Mouse (Mus musculus): ENCODE results near the gene Gm20425. TPM values are rescaled to one million over a fixed set of nuclear protein-coding genes. Genes with fewer than 3 reads are reported as not detected.

Gm20425 gene
- polyA plus RNA-seq, 1 experiment = 1.3 TPM

DNA sequence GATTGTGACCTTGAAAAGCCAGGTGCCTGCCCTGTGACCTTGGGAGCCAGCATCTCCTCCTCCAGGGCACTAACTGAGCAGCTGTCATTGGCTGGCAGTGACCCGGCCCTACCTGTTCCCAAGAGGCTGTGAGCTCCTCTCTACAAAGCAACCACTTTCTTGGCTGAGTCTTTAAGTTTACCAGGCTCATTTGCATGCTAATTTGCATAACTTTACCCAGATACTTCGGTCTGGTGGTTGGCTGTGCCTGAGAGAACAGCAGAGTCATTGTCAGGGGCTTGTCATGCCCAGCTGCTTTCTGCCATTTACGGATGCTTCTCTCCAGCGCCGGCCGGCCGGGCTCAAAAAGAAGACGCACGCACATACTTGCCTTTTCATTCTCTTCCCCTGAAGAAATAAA lies 83.4 kb downstream of the Gm20425 start:
- no peak overlapping the region for H3K9ac ChIP-seq (ENCODE audit: low read depth, poor library complexity, severe bottlenecking)
- H3K27me3 ChIP-seq (ENCODE audit: control insufficient read depth, insufficient read depth, low read length, poor library complexity, severe bottlenecking) = no peaks in the 10 kb centered on the region
- no peaks in the 10 kb centered on the region for H3K36me3 ChIP-seq (ENCODE audit: control insufficient read depth, insufficient read depth, low read length, poor library complexity, severe bottlenecking)
- H3K9me3 ChIP-seq (replicated peaks; ENCODE audit: control insufficient read depth, insufficient read depth, low read length, poor library complexity, severe bottlenecking) = no peaks in the 10 kb centered on the region
- H3K4me3 ChIP-seq (ENCODE audit: low read depth, low read length) = no peak overlapping the region
- TF ChIP-seq POLR2A (IDR thresholded peaks at IDR 0.05; ENCODE audit: insufficient read depth, low read length) (no peak), EP300 (IDR thresholded peaks at IDR 0.05; ENCODE audit: insufficient read depth, low read depth, low read length) (peak; percentile 78; the same call in 1 of the 2 replicates), CTCF (IDR thresholded peaks at IDR 0.05; ENCODE audit: low read depth, low read length) (no peak)
- H3K4me1 ChIP-seq (ENCODE audit: control insufficient read depth, insufficient read depth, low read length) = peaks cover 13% of the 10 kb centered on the region
- H3K27ac ChIP-seq (ENCODE audit: insufficient read depth, low read length) = no peak overlapping the region

DNA sequence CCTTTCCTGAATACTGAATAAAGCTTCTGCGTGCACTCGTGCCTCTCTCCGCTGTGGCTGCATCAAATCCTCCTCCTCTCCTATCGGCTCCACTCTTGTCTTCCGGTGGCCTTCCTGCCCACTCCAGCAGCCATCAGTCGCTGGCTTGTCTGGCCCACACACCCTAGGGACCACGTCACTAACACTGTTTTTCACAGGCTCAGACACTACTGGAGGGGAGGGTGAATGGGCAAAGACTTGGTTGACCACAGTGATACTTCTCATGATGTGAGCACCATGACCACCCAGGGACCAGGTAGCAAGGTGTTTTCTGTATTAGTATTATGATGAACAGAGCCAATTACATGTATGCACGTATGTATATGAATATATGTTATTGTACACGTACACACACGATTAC lies 83.8 kb downstream of the Gm20425 start:
- H3K27me3 ChIP-seq (ENCODE audit: control insufficient read depth, insufficient read depth, low read length, poor library complexity, severe bottlenecking) = no peaks in the 10 kb centered on the region
- H3K4me1 ChIP-seq (ENCODE audit: control insufficient read depth, insufficient read depth, low read length) = peaks cover 13% of the 10 kb centered on the region
- H3K9ac ChIP-seq (ENCODE audit: low read depth, poor library complexity, severe bottlenecking) = no peak overlapping the region
- H3K9me3 ChIP-seq (replicated peaks; ENCODE audit: control insufficient read depth, insufficient read depth, low read length, poor library complexity, severe bottlenecking) = no peaks in the 10 kb centered on the region
- H3K36me3 ChIP-seq (ENCODE audit: control insufficient read depth, insufficient read depth, low read length, poor library complexity, severe bottlenecking) = no peaks in the 10 kb centered on the region
- no peak overlapping the region for H3K27ac ChIP-seq (ENCODE audit: insufficient read depth, low read length)
- H3K4me3 ChIP-seq (ENCODE audit: low read depth, low read length) = no peak overlapping the region
- TF ChIP-seq CTCF (IDR thresholded peaks at IDR 0.05; ENCODE audit: low read depth, low read length) (no peak), EP300 (IDR thresholded peaks at IDR 0.05; ENCODE audit: insufficient read depth, low read depth, low read length) (no peak), POLR2A (IDR thresholded peaks at IDR 0.05; ENCODE audit: insufficient read depth, low read length) (no peak)

DNA sequence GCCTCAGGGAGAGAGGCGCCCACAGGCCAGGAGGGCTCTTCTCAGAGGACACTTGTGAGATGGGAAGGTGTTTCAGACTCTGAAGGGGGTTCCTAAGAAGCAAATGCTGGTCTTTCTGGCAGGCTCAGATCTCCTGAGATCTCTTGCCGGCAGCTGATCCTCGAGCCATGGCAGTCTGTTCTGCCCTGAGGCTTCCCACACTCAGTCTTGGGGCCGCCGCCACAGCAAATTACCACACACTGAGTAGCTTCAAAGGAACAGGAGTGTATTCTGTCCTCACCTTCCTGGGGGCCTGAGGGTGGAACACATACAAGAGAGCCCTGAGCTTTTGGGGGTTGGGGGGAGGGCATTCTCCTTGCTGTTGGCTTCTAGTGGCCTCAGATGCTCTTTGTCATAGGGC lies 84.8 kb downstream of the Gm20425 start:
- H3K4me3 ChIP-seq (ENCODE audit: low read depth, low read length) = no peak overlapping the region
- TF ChIP-seq EP300 (IDR thresholded peaks at IDR 0.05; ENCODE audit: insufficient read depth, low read depth, low read length) (no peak), POLR2A (IDR thresholded peaks at IDR 0.05; ENCODE audit: insufficient read depth, low read length) (no peak), CTCF (IDR thresholded peaks at IDR 0.05; ENCODE audit: low read depth, low read length) (no peak)
- no peaks in the 10 kb centered on the region for H3K36me3 ChIP-seq (ENCODE audit: control insufficient read depth, insufficient read depth, low read length, poor library complexity, severe bottlenecking)
- H3K9ac ChIP-seq (ENCODE audit: low read depth, poor library complexity, severe bottlenecking) = no peak overlapping the region
- H3K4me1 ChIP-seq (ENCODE audit: control insufficient read depth, insufficient read depth, low read length) = peaks cover 13% of the 10 kb centered on the region
- H3K9me3 ChIP-seq (replicated peaks; ENCODE audit: control insufficient read depth, insufficient read depth, low read length, poor library complexity, severe bottlenecking) = no peaks in the 10 kb centered on the region
- H3K27me3 ChIP-seq (ENCODE audit: control insufficient read depth, insufficient read depth, low read length, poor library complexity, severe bottlenecking) = no peaks in the 10 kb centered on the region
- H3K27ac ChIP-seq (ENCODE audit: insufficient read depth, low read length) = no peak overlapping the region

DNA sequence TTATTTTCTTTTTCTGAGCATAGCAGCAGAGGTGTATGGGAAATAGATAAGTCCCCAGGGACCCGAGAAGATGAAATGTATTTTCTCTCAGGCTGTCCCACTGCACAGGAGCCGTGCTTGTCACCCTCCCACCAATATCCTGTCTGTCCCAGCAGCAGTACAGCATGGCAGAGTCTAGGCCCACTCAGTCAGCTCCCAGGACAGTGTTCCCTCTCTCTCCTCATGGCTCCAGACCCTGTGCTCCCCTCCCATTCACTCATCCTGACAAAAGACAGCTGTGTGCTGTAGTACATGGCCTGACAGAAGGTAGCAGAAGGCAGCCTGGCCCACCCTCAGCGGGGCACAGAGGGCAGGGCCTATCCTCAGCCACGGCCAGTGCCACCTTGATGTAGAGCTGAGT lies 86.2 kb downstream of the Gm20425 start:
- Histone ChIP-seq H3K9ac (ENCODE audit: low read depth, poor library complexity, severe bottlenecking) (no peak overlapping the region), H3K4me3 (ENCODE audit: low read depth, low read length) (no peak overlapping the region), H3K27ac (ENCODE audit: insufficient read depth, low read length) (no peak overlapping the region), H3K9me3 (replicated peaks; ENCODE audit: control insufficient read depth, insufficient read depth, low read length, poor library complexity, severe bottlenecking) (no peaks in the 10 kb centered on the region), H3K27me3 (ENCODE audit: control insufficient read depth, insufficient read depth, low read length, poor library complexity, severe bottlenecking) (no peaks in the 10 kb centered on the region), H3K36me3 (ENCODE audit: control insufficient read depth, insufficient read depth, low read length, poor library complexity, severe bottlenecking) (no peaks in the 10 kb centered on the region), H3K4me1 (ENCODE audit: control insufficient read depth, insufficient read depth, low read length) (peaks cover 17% of the 10 kb centered on the region)
- no peak for TF ChIP-seq EP300 (IDR thresholded peaks at IDR 0.05; ENCODE audit: insufficient read depth, low read depth, low read length)
- no peak for TF ChIP-seq POLR2A (IDR thresholded peaks at IDR 0.05; ENCODE audit: insufficient read depth, low read length)
- no peak for TF ChIP-seq CTCF (IDR thresholded peaks at IDR 0.05; ENCODE audit: low read depth, low read length)

DNA sequence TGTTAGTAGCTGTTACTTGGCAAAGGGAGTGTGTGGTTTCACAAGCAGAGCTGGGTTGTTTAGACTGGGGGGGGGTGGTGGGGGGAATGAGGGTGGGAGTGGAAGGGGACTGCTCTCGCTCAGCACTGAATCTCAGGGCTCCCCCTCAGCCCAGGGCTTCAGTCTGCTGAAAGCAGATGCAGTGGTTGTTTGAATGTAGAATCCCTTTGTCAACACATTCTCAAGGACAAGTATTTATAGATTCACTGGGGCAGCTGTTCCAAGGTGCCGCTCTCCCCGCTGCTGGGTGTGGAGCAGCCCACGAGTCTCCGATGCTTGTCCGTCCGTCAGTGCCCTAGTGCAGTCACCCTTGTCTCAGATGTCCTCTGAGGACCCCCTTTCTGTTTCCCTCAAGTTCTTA lies 88.8 kb downstream of the Gm20425 start:
- Histone ChIP-seq H3K4me1 (ENCODE audit: control insufficient read depth, insufficient read depth, low read length) (peaks cover 19% of the 10 kb centered on the region), H3K36me3 (ENCODE audit: control insufficient read depth, insufficient read depth, low read length, poor library complexity, severe bottlenecking) (no peaks in the 10 kb centered on the region), H3K27me3 (ENCODE audit: control insufficient read depth, insufficient read depth, low read length, poor library complexity, severe bottlenecking) (no peaks in the 10 kb centered on the region), H3K4me3 (ENCODE audit: low read depth, low read length) (no peak overlapping the region), H3K9ac (ENCODE audit: low read depth, poor library complexity, severe bottlenecking) (no peak overlapping the region), H3K27ac (ENCODE audit: insufficient read depth, low read length) (no peak overlapping the region), H3K9me3 (replicated peaks; ENCODE audit: control insufficient read depth, insufficient read depth, low read length, poor library complexity, severe bottlenecking) (no peaks in the 10 kb centered on the region)
- TF ChIP-seq EP300 (IDR thresholded peaks at IDR 0.05; ENCODE audit: insufficient read depth, low read depth, low read length) = peak; percentile 30; the same call in 1 of the 2 replicates
- TF ChIP-seq CTCF (IDR thresholded peaks at IDR 0.05; ENCODE audit: low read depth, low read length) = no peak
- TF ChIP-seq POLR2A (IDR thresholded peaks at IDR 0.05; ENCODE audit: insufficient read depth, low read length) = no peak

DNA sequence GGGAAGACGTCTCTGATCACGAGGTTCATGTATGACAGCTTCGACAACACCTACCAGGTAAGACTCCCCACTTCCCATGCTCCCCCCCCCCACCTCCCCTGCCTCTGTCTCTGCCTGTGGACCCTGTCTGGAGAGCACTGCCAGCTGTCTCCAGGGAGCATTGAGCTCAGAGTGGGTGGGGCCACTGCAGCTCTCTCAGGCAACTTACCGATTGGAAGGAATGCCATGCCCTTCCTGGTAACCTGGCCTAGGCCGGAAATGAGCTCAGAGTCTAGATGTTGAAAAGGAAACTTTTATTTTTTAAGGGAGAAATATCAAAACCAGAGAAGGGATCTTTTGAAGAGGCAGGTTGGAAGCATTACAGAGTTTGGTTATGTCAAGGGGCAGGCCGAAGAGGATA lies 89.7 kb downstream of the Gm20425 start:
- Histone ChIP-seq H3K36me3 (ENCODE audit: control insufficient read depth, insufficient read depth, low read length, poor library complexity, severe bottlenecking) (no peaks in the 10 kb centered on the region), H3K27ac (ENCODE audit: insufficient read depth, low read length) (no peak overlapping the region), H3K4me3 (ENCODE audit: low read depth, low read length) (no peak overlapping the region), H3K27me3 (ENCODE audit: control insufficient read depth, insufficient read depth, low read length, poor library complexity, severe bottlenecking) (no peaks in the 10 kb centered on the region), H3K9me3 (replicated peaks; ENCODE audit: control insufficient read depth, insufficient read depth, low read length, poor library complexity, severe bottlenecking) (no peaks in the 10 kb centered on the region), H3K9ac (ENCODE audit: low read depth, poor library complexity, severe bottlenecking) (no peak overlapping the region), H3K4me1 (ENCODE audit: control insufficient read depth, insufficient read depth, low read length) (peaks cover 19% of the 10 kb centered on the region)
- TF ChIP-seq CTCF (IDR thresholded peaks at IDR 0.05; ENCODE audit: low read depth, low read length) (no peak), POLR2A (IDR thresholded peaks at IDR 0.05; ENCODE audit: insufficient read depth, low read length) (no peak)

Other genes with a start within 250 kb of the Gm20425 start
- 3.0 and 3.1 TPM in 2 replicates for gene Slco2a1, start 241.6 kb downstream of the Gm20425 start, polyA plus RNA-seq (2011; ENCODE audit: insufficient read depth, insufficient read length, low read depth, missing spikeins)
- 23.3 and 24.0 TPM in 2 replicates for gene Rab6b, start 118.5 kb downstream of the Gm20425 start, polyA plus RNA-seq (2011; ENCODE audit: insufficient read depth, insufficient read length, low read depth, missing spikeins)
- gene Srprb, start 28.2 kb downstream of the Gm20425 start, polyA plus RNA-seq (2011; ENCODE audit: insufficient read depth, insufficient read length, low read depth, missing spikeins) = 26.4 and 26.8 TPM in 2 replicates
- 2.1 and 2.2 TPM in 2 replicates for gene Trf, start 137 bp upstream of the Gm20425 start, polyA plus RNA-seq (2011; ENCODE audit: insufficient read depth, insufficient read length, low read depth, missing spikeins)
- 2.6 and 4.4 TPM in 2 replicates for gene 1300017J02Rik, start 74.8 kb upstream of the Gm20425 start, polyA plus RNA-seq (2011; ENCODE audit: insufficient read depth, insufficient read length, low read depth, missing spikeins)
- gene Topbp1, start 74.9 kb upstream of the Gm20425 start, polyA plus RNA-seq (2011; ENCODE audit: insufficient read depth, insufficient read length, low read depth, missing spikeins) = 163 and 200 TPM in 2 replicates
- gene Cdv3, start 135.5 kb upstream of the Gm20425 start, polyA plus RNA-seq (2011; ENCODE audit: insufficient read depth, insufficient read length, low read depth, missing spikeins) = 348 and 354 TPM in 2 replicates

Measured in ES-Bruce4 (cell line).